Mouse (Mus musculus): Measurements from ENCODE around the gene Fcamr. TPM values are rescaled to one million over a fixed set of nuclear protein-coding genes. Genes with fewer than 3 reads are reported as not detected.

Gene Fcamr
- polyA plus RNA-seq, 1 experiment, result not detected

DNA sequence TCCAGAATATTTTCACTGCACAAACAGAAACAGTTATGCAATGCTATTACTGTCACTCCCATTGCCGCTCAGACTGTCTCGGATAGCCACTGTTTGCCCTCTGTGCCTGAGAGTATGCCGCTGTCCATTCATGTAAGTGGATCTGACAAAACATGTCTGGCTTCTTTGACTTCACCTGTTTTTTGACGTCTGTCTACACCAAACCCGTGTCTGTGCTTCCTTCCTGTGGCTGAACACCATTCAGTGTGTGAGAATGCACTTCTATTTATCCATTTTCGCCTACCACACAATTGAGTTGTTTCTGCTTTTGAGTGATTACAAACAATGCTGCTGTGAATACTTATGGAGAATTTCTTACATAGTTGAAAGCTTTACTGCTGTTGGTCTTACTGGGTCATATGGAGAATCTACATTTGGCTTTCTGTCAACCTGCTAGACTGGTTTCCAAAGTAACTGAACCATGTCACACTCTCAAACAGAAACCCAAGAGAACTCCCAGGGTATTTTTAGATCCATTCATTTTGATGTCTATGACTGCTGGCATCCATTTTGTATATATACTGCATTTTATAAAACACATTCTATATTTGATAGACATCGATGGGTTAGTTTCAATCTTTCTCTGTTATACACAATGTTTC, 24.9 kb upstream of the Fcamr start:
- TF ChIP-seq GATA1 (IDR thresholded peaks at IDR 0.05; ENCODE audit: borderline replicate concordance, low read length) (no peak), FLI1 (IDR thresholded peaks at IDR 0.05; ENCODE audit: low read length) (no peak)
- Histone ChIP-seq H3K4me1 (peaks cover 47% of the 10 kb centered on the region), H3K4me3 (replicated peaks) (no peak overlapping the region), H3K36me3 (replicated peaks; ENCODE audit: low read length) (no peaks in the 10 kb centered on the region), H3K27me3 (replicated peaks) (no peaks in the 10 kb centered on the region), H3K9me3 (no peaks in the 10 kb centered on the region)

DNA sequence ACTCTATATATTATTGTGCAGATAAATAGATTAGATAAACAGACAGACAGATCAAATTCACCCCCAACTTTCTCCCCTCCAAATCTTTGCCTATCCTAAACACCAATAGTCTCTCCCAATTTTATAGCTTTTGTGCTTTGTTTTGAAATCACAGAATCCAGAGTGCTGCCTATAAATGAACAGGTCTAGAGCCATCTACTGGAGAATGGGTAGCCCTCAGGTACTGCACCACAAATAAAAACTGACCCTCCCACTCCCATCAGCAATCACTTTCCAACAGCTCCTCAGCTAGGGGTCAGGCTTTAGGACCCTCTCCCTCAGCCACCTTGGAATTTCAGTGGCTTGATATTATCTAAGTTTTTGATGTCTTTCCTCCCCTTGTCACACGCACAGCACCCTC, 24.1 kb upstream of the Fcamr start:
- no peaks in the 10 kb centered on the region for H3K27me3 ChIP-seq (replicated peaks)
- H3K36me3 ChIP-seq (replicated peaks; ENCODE audit: low read length), result no peaks in the 10 kb centered on the region
- TF ChIP-seq FLI1 (IDR thresholded peaks at IDR 0.05; ENCODE audit: low read length), result no peak
- no peak for TF ChIP-seq GATA1 (IDR thresholded peaks at IDR 0.05; ENCODE audit: borderline replicate concordance, low read length)
- H3K4me1 ChIP-seq, result peaks cover 43% of the 10 kb centered on the region
- no peak overlapping the region for H3K4me3 ChIP-seq (replicated peaks)
- no peaks in the 10 kb centered on the region for H3K9me3 ChIP-seq

DNA sequence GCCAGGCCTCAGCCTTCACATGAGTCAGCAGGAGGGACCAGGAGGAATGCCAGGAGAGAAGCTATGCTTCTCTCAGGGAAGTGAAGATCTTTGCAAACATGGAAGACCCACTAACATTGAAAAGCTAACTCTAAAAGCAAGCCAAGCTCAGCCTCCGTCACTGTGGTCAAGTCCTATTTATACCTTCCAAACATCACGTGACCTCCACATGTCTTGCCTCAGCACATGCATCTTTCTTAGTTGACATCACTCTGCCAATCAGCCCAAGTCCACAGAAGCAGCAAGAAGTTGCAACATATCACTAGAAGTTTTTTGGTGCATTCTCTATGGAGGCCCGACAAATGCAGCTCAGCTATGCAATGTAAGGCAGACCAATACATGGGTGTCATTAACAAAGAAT, 20.8 kb upstream of the Fcamr start:
- H3K4me3 ChIP-seq (replicated peaks), result no peak overlapping the region
- no peaks in the 10 kb centered on the region for H3K27me3 ChIP-seq (replicated peaks)
- no peaks in the 10 kb centered on the region for H3K9me3 ChIP-seq
- no peaks in the 10 kb centered on the region for H3K36me3 ChIP-seq (replicated peaks; ENCODE audit: low read length)
- peaks cover 30% of the 10 kb centered on the region for H3K4me1 ChIP-seq
- no peak for TF ChIP-seq FLI1 (IDR thresholded peaks at IDR 0.05; ENCODE audit: low read length)
- TF ChIP-seq GATA1 (IDR thresholded peaks at IDR 0.05; ENCODE audit: borderline replicate concordance, low read length), result no peak

DNA sequence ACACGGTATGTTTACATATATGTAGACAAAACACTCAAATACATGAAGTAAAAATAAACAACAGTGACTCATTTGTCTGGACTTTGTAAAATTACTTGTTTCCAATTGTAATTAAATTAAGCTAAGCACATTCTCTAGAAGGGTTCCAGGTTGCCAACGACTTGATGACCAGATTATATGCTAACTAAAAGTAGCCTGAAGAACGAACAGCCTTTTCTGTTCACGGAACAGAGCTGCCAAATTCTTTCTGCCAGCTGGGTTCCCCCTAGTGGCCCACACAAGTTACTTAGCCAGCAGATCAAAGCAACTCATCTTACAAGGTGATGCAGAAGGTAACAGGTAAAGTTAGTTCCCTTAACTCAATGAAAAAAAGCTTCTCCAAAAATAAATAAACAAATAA, 16.6 kb upstream of the Fcamr start:
- Histone ChIP-seq H3K4me3 (replicated peaks) (no peak overlapping the region), H3K36me3 (replicated peaks; ENCODE audit: low read length) (no peaks in the 10 kb centered on the region), H3K4me1 (peaks cover 14% of the 10 kb centered on the region), H3K9me3 (no peaks in the 10 kb centered on the region), H3K27me3 (replicated peaks) (peaks cover 6% of the 10 kb centered on the region)
- TF ChIP-seq FLI1 (IDR thresholded peaks at IDR 0.05; ENCODE audit: low read length) (no peak), GATA1 (IDR thresholded peaks at IDR 0.05; ENCODE audit: borderline replicate concordance, low read length) (no peak)

DNA sequence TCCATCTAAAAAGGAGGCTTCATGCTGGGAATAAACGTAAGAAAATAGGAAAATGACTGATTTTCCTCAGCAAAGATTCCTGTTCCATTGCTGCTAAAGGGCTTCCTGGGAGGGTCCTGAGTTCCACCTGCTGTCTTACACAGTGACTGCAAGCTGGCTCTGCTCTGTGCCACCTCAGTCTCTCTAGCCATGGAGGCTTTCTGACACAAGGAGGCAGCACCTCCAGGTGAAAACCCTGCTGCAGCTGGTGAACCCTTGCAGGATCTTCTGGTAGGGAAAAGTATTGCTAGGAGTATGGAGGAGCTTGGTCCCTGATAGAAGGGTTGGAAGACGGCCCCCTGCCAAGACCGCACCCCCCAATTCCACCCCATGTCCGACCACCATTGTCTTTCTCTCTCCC, 13.7 kb upstream of the Fcamr start:
- no peaks in the 10 kb centered on the region for H3K36me3 ChIP-seq (replicated peaks; ENCODE audit: low read length)
- peaks cover 12% of the 10 kb centered on the region for H3K27me3 ChIP-seq (replicated peaks)
- peaks cover 19% of the 10 kb centered on the region for H3K4me1 ChIP-seq
- H3K4me3 ChIP-seq (replicated peaks), result no peak overlapping the region
- H3K9me3 ChIP-seq, result peaks cover 5% of the 10 kb centered on the region
- TF ChIP-seq GATA1 (IDR thresholded peaks at IDR 0.05; ENCODE audit: borderline replicate concordance, low read length) (no peak), FLI1 (IDR thresholded peaks at IDR 0.05; ENCODE audit: low read length) (no peak)

DNA sequence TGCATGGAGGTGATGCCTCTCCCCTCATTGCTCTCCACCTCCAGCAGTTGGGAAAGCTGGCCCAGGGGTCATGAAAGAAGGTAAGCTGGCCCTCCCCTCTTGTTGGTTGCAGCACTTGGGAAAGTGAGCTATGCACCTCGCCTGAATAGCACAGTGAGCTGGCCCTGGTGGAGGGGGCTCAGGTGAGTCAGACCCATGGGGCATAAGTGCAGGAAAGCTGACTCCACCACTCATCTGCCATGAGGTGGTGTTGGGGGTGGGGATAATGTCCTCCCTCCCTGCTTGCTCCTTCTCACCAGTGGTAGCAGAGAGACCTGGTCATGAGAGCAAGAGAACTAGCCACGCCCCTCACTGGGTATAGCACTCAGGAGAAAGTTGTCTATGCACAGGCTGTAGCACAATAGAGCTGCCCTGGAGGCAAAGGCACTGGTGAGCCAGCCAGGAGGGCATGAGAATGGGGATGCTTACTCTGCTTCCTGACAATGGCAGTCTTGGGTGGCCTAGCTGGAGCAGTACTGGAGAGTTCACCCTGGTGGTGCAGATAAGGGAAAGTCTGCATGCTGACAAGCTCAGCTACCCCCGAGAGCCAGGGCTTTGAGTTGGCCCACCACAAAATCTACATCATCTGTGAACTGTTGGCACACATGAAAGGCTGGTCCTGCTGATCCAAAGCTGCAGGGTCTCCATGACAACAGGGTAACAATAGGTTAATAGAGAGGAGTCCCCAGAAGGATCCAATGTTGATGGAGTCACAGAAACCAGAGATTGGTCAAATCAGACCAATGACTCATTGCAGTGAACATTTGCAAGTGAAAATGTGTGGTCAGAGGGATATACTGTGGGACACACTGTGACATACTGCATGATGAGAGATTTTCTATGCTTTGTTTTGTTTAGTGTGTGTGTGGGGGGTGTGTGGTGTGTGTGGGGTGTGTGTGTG, 10.9 kb upstream of the Fcamr start:
- Histone ChIP-seq H3K4me3 (replicated peaks) (no peak overlapping the region), H3K36me3 (replicated peaks; ENCODE audit: low read length) (no peaks in the 10 kb centered on the region), H3K27me3 (replicated peaks) (peaks cover 12% of the 10 kb centered on the region), H3K4me1 (peaks cover 13% of the 10 kb centered on the region), H3K9me3 (peaks cover 12% of the 10 kb centered on the region)
- TF ChIP-seq FLI1 (IDR thresholded peaks at IDR 0.05; ENCODE audit: low read length) (no peak), GATA1 (IDR thresholded peaks at IDR 0.05; ENCODE audit: borderline replicate concordance, low read length) (0 out of 3 replicates have a peak, but pooled peaks have one; percentile 14)

DNA sequence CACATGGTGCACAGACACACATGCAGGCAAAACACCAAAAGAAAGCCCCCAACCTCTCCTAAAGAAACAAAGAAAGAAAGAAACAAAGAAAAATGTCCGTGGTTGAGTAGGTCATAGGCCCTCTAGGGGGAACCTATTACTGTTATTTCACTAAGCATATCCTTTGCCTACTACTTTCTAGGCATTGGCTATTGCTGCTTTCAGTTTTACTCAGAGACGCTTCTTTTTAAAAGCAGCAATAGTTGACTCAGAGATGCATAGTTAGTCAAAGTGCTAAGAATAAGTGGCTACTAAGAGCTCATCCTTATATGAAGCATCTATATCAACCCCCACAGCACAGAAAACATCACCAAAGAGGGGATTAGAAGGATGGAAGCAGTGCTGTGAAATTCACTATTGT, 5.4 kb upstream of the Fcamr start:
- Histone ChIP-seq H3K27me3 (replicated peaks) (peaks cover 3% of the 10 kb centered on the region), H3K4me3 (replicated peaks) (no peak overlapping the region), H3K36me3 (replicated peaks; ENCODE audit: low read length) (no peaks in the 10 kb centered on the region), H3K4me1 (0 out of 2 replicates have a peak, but pooled peaks cover 8% of the 10 kb centered on the region), H3K9me3 (peaks cover 12% of the 10 kb centered on the region)
- TF ChIP-seq FLI1 (IDR thresholded peaks at IDR 0.05; ENCODE audit: low read length) (no peak), GATA1 (IDR thresholded peaks at IDR 0.05; ENCODE audit: borderline replicate concordance, low read length) (no peak)

DNA sequence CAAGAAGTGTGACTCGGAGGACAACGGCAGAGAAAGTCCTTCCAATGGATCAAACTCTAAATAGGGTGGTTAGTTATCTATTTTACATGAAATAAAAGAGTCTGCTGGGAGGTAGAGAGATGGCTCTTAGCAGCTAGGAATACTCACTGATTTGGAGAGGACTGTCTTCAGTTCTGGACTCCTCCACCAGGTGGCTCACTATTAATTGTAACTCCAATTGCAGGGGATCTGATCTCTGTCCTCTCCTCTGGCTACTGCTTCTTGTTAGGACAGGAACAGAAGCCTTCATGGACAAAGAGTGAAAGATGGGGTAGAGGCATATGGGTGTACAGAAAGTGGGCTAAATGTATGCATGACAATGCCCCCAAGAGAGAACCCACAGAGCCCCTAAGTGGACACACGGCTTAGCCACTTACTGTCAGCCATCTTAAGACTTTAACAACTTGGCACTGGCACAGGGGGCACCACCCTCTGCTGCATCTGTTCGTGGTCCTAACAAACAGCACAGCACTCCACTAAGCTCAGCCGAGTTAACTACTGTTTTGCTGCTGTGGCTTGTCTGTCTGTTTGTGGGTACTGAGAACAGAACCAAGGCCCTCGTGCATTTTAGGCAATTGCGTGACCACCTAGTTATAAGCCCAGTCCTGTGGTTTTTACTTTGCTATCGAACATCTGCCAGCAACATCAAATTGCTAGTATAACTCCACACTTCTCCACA, 3.6 kb upstream of the Fcamr start:
- Histone ChIP-seq H3K4me1 (0 out of 2 replicates have a peak, but pooled peaks cover 8% of the 10 kb centered on the region), H3K27me3 (replicated peaks) (peaks cover 21% of the 10 kb centered on the region), H3K9me3 (peaks cover 6% of the 10 kb centered on the region), H3K4me3 (replicated peaks) (no peak overlapping the region), H3K36me3 (replicated peaks; ENCODE audit: low read length) (no peaks in the 10 kb centered on the region)
- TF ChIP-seq FLI1 (IDR thresholded peaks at IDR 0.05; ENCODE audit: low read length), result no peak

DNA sequence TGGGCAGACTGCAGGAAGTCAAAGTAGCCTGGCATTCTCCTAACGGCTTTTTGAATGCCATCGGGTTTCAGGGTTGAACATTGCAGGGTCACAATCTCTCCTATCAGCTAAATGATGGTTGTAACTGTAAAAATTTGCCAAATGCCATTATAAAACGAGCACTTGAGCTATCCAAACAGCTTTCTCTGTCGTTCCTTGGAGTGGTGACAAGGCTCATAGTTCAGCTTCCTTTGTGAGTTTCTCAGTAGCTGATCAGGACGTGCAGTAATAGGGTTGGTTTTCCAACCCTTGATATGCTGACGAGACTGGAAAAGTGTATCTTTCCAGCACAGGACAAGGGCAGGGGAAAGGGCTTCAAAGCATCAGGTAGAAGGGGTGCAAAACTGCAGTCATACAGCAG, 2.7 kb upstream of the Fcamr start:
- H3K4me3 ChIP-seq (replicated peaks), result no peak overlapping the region
- H3K27me3 ChIP-seq (replicated peaks), result peaks cover 30% of the 10 kb centered on the region
- no peaks in the 10 kb centered on the region for H3K9me3 ChIP-seq
- TF ChIP-seq GATA1 (IDR thresholded peaks at IDR 0.05; ENCODE audit: borderline replicate concordance, low read length) (no peak), FLI1 (IDR thresholded peaks at IDR 0.05; ENCODE audit: low read length) (no peak)
- H3K36me3 ChIP-seq (replicated peaks; ENCODE audit: low read length), result no peaks in the 10 kb centered on the region
- H3K4me1 ChIP-seq, result 0 out of 2 replicates have a peak, but pooled peaks cover 8% of the 10 kb centered on the region

All from megakaryocyte, embryonic 14.5 days (primary cell).